Mouse (Mus musculus) thymus, adult 2 months (tissue): ENCODE data around the gene Tbx19.

Source experiments
- CTCF ChIP-seq: fragments of 200-500 bp; IDR thresholded peaks from 2 replicates; pipeline ENCODE4 v1.5.1; 2012; ENCODE audit warnings: mild to moderate bottlenecking, control low read depth, low read length, moderate library complexity, borderline replicate concordance; ENCODE audit not compliant: control insufficient read depth, poor library complexity, insufficient read depth; ENCODE audit errors: extremely low read depth
- POLR2A ChIP-seq: fragments of 200-500 bp; IDR thresholded peaks from 2 replicates; pipeline ENCODE4 v1.6.1; 2012; ENCODE audit warnings: mild to moderate bottlenecking, low read length, control low read depth, moderate library complexity; ENCODE audit not compliant: control insufficient read depth, poor library complexity, insufficient read depth; ENCODE audit errors: extremely low read depth

DNA sequence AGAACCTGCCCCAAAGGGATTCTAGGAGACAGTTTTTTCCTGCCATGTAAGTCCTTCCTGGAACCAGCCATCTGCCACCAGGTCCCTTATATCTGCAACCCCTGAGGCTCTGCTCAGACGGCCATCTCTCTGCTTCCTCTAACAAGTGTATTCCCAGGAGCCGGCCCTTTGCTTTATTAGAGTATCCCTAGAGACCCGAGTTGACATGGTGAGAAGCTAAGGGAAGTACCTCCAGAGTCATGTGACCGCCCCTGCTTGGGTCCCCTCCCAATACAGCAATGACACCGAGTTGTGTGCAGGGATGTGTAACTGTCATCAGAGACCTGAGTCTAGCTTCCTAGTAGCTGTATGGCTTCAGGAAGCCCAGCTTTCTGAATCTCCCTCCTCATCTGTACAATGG lies 27.3 kb downstream of the Tbx19 start:
- TF ChIP-seq CTCF = no peak
- TF ChIP-seq POLR2A = no peak
